Mouse (Mus musculus): ENCODE measurements around the gene Olfr749. TPM values are rescaled to one million over a fixed set of nuclear protein-coding genes. Genes with fewer than 3 reads are reported as not detected.
"Not testable (repeated sequence)": the region's sequence is repeated elsewhere in the genome, so short reads cannot be mapped to it uniquely, and the experiment has no call there.

The Olfr749 gene
- polyA plus RNA-seq, 1 experiment from 2014 or later, result not detected

DNA sequence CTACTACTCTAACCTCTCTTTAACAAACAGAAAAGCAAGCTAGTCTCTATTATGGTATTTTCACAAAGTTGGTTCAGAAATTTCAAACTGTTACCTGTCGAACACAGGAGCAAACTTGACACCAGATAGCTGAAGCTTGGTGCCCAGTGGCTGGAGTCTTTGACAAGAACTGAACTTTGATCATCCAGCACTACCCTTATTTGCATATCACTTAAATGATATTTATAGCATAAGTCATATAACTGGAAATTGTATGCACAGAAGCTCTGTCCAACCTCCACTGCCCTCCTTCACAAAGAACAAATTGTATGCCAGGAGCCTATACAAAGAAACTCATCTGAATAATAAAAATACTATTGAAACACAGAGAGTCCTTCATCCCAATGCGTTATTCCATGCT, 3.3 kb downstream of the Olfr749 start:
- Histone ChIP-seq H3K4me3 (ENCODE audit: low read depth, low read length) (no peak overlapping the region), H3K4me2 (no peak overlapping the region), H3K27ac (ENCODE audit: low read depth, low read length) (no peak overlapping the region), H3K9me3 (ENCODE audit: control insufficient read depth, low read length) (no peaks in the 10 kb centered on the region), H3K27me3 (replicated peaks; ENCODE audit: control insufficient read depth, insufficient read depth, low read length) (no peaks in the 10 kb centered on the region), H3K4me1 (replicated peaks; ENCODE audit: control insufficient read depth, insufficient read depth, low read length) (no peaks in the 10 kb centered on the region), H3K9ac (ENCODE audit: low read depth, low read length) (no peak overlapping the region), H3K36me3 (ENCODE audit: control insufficient read depth, insufficient read depth, low read length) (no peaks in the 10 kb centered on the region)
- DNase-seq (ENCODE audit: low spot score) (no peak), ATAC-seq (replicated peaks; ENCODE audit: low FRiP score) (no peak)
- WGBS, result 70% methylated on average over 2 of the region's 2 CpGs

GRCm38 (mm10) chr14:50740334-50740733, 4.6 kb downstream of the Olfr749 start:
- no peaks in the 10 kb centered on the region for H3K27me3 ChIP-seq (replicated peaks; ENCODE audit: control insufficient read depth, insufficient read depth, low read length)
- H3K9ac ChIP-seq (ENCODE audit: low read depth, low read length), result no peak overlapping the region
- DNase-seq (ENCODE audit: low spot score) (no peak), ATAC-seq (replicated peaks; ENCODE audit: low FRiP score) (no peak)
- 49% methylated on average over 2 of the region's 2 CpGs for WGBS
- no peaks in the 10 kb centered on the region for H3K9me3 ChIP-seq (ENCODE audit: control insufficient read depth, low read length)
- H3K36me3 ChIP-seq (ENCODE audit: control insufficient read depth, insufficient read depth, low read length), result no peaks in the 10 kb centered on the region
- no peak overlapping the region for H3K4me2 ChIP-seq
- H3K4me1 ChIP-seq (replicated peaks; ENCODE audit: control insufficient read depth, insufficient read depth, low read length), result no peaks in the 10 kb centered on the region
- no peak overlapping the region for H3K4me3 ChIP-seq (ENCODE audit: low read depth, low read length)
- H3K27ac ChIP-seq (ENCODE audit: low read depth, low read length), result no peak overlapping the region

DNA sequence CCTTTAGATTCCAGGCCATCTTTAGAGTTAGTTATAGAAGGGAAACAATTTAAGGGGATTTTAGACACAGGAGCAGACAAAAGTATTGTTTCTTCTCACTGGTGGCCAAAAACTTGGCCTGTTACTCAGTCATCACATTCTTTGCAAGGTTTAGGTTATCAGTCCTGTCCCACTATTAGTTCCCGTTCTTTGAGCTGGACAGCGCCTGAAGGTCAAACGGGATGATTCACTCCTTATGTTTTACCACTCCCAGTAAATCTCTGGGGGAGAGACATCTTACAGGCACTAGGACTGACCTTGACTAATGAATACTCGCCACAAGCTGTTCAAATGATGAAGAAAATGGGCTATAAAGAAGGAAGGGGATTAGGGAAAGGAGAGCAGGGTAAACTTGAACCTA, 22.5 kb downstream of the Olfr749 start:
- not testable (repeated sequence) for H3K9me3 ChIP-seq (ENCODE audit: control insufficient read depth, low read length); H3K4me1 ChIP-seq (replicated peaks; ENCODE audit: control insufficient read depth, insufficient read depth, low read length); H3K36me3 ChIP-seq (ENCODE audit: control insufficient read depth, insufficient read depth, low read length); H3K27ac ChIP-seq (ENCODE audit: low read depth, low read length); H3K4me3 ChIP-seq (ENCODE audit: low read depth, low read length); DNase-seq (ENCODE audit: low spot score); H3K9ac ChIP-seq (ENCODE audit: low read depth, low read length); ATAC-seq (replicated peaks; ENCODE audit: low FRiP score); H3K4me2 ChIP-seq; H3K27me3 ChIP-seq (replicated peaks; ENCODE audit: control insufficient read depth, insufficient read depth, low read length)
- WGBS, result 56% methylated on average over 3 of the region's 4 CpGs

- H3K9me3 ChIP-seq (ENCODE audit: control insufficient read depth, low read length); H3K4me2 ChIP-seq; H3K4me3 ChIP-seq (ENCODE audit: low read depth, low read length); H3K27ac ChIP-seq (ENCODE audit: low read depth, low read length); H3K36me3 ChIP-seq (ENCODE audit: control insufficient read depth, insufficient read depth, low read length); H3K9ac ChIP-seq (ENCODE audit: low read depth, low read length); H3K4me1 ChIP-seq (replicated peaks; ENCODE audit: control insufficient read depth, insufficient read depth, low read length); H3K27me3 ChIP-seq (replicated peaks; ENCODE audit: control insufficient read depth, insufficient read depth, low read length); ATAC-seq (replicated peaks; ENCODE audit: low FRiP score); DNase-seq (ENCODE audit: low spot score): not testable (repeated sequence)
- 86% methylated on average over 15 of the region's 15 CpGs for WGBS
Observed at GRCm38 (mm10) chr14:50719875-50720274, 25.0 kb downstream of the Olfr749 start.

GRCm38 (mm10) chr14:50707073-50707472, 37.8 kb downstream of the Olfr749 start, which contains the start of gene Olfr748:
Olfr748 (plus strand) TSS chr14:50707373.
- H3K4me1 ChIP-seq (replicated peaks; ENCODE audit: control insufficient read depth, insufficient read depth, low read length), result no peaks in the 10 kb centered on the region
- H3K27ac ChIP-seq (ENCODE audit: low read depth, low read length), result no peak within 1 kb of the TSS
- H3K9me3 ChIP-seq (ENCODE audit: control insufficient read depth, low read length), result no peaks in the 10 kb centered on the region
- ATAC-seq (replicated peaks; ENCODE audit: low FRiP score) (no peak), DNase-seq (ENCODE audit: low spot score) (no peak)
- H3K36me3 ChIP-seq (ENCODE audit: control insufficient read depth, insufficient read depth, low read length), result no peaks in the 10 kb centered on the region
- H3K9ac ChIP-seq (ENCODE audit: low read depth, low read length), result no peak within 1 kb of the TSS
- no peak within 1 kb of the TSS for H3K4me2 ChIP-seq
- WGBS, result 59% methylated on average over 1 of the region's 1 CpGs
- H3K27me3 ChIP-seq (replicated peaks; ENCODE audit: control insufficient read depth, insufficient read depth, low read length), result no peaks in the 10 kb centered on the region
- H3K4me3 ChIP-seq (ENCODE audit: low read depth, low read length), result no peak within 1 kb of the TSS

GRCm38 (mm10) chr14:50693106-50693505, 51.8 kb downstream of the Olfr749 start, which contains the start of gene Olfr747:
Olfr747 (minus strand) TSS chr14:50693206.
- Histone ChIP-seq H3K4me3 (ENCODE audit: low read depth, low read length) (no peak within 1 kb of the TSS), H3K27ac (ENCODE audit: low read depth, low read length) (no peak within 1 kb of the TSS), H3K36me3 (ENCODE audit: control insufficient read depth, insufficient read depth, low read length) (no peaks in the 10 kb centered on the region), H3K9ac (ENCODE audit: low read depth, low read length) (no peak within 1 kb of the TSS), H3K9me3 (ENCODE audit: control insufficient read depth, low read length) (no peaks in the 10 kb centered on the region), H3K27me3 (replicated peaks; ENCODE audit: control insufficient read depth, insufficient read depth, low read length) (no peaks in the 10 kb centered on the region), H3K4me1 (replicated peaks; ENCODE audit: control insufficient read depth, insufficient read depth, low read length) (no peaks in the 10 kb centered on the region), H3K4me2 (no peak within 1 kb of the TSS)
- 86% methylated on average over 3 of the region's 3 CpGs for WGBS
- ATAC-seq (replicated peaks; ENCODE audit: low FRiP score) (no peak), DNase-seq (ENCODE audit: low spot score) (no peak)

Other genes starting within 250 kb of the Olfr749 start
- not detected in 2 replicates for gene Olfr742, start 241.5 kb downstream of the Olfr749 start, polyA plus RNA-seq (2014; fragmentation: Nextera tagmentation; extraction: Ambion mirVana)
- not detected in 2 replicates for gene Olfr743, start 223.3 kb downstream of the Olfr749 start, polyA plus RNA-seq (2014; fragmentation: Nextera tagmentation; extraction: Ambion mirVana)
- not detected in 2 replicates for gene Olfr744, start 130.2 kb downstream of the Olfr749 start, polyA plus RNA-seq (2014; fragmentation: Nextera tagmentation; extraction: Ambion mirVana)
- gene Olfr745, start 105.7 kb downstream of the Olfr749 start, polyA plus RNA-seq (2014; fragmentation: Nextera tagmentation; extraction: Ambion mirVana), result not detected in 2 replicates
- not detected in 2 replicates for gene Olfr746, start 98.0 kb downstream of the Olfr749 start, polyA plus RNA-seq (2014; fragmentation: Nextera tagmentation; extraction: Ambion mirVana)
- not detected in 2 replicates for gene Olfr747, start 51.9 kb downstream of the Olfr749 start, polyA plus RNA-seq (2014; fragmentation: Nextera tagmentation; extraction: Ambion mirVana)
- not detected in 2 replicates for gene Olfr748, start 37.7 kb downstream of the Olfr749 start, polyA plus RNA-seq (2014; fragmentation: Nextera tagmentation; extraction: Ambion mirVana)
- 43.5 and 44.6 TPM in 2 replicates for gene Ttc5, start 40.4 kb upstream of the Olfr749 start, polyA plus RNA-seq (2014; fragmentation: Nextera tagmentation; extraction: Ambion mirVana)
- gene Ccnb1ip1, start 62.6 kb upstream of the Olfr749 start, polyA plus RNA-seq (2014; fragmentation: Nextera tagmentation; extraction: Ambion mirVana), result not detected in 2 replicates
- gene Parp2, start 62.7 kb upstream of the Olfr749 start, polyA plus RNA-seq (2014; fragmentation: Nextera tagmentation; extraction: Ambion mirVana), result 76.7 and 77.5 TPM in 2 replicates
- gene Tep1, start 125.5 kb upstream of the Olfr749 start, polyA plus RNA-seq (2014; fragmentation: Nextera tagmentation; extraction: Ambion mirVana), result 4.6 and 5.5 TPM in 2 replicates
- gene Klhl33, start 152.4 kb upstream of the Olfr749 start, polyA plus RNA-seq (2014; fragmentation: Nextera tagmentation; extraction: Ambion mirVana), result 0.34 and 0.47 TPM in 2 replicates
- 116 and 119 TPM in 2 replicates for gene Osgep, start 179.8 kb upstream of the Olfr749 start, polyA plus RNA-seq (2014; fragmentation: Nextera tagmentation; extraction: Ambion mirVana)
- 251 and 267 TPM in 2 replicates for gene Apex1, start 179.9 kb upstream of the Olfr749 start, polyA plus RNA-seq (2014; fragmentation: Nextera tagmentation; extraction: Ambion mirVana)
- 36.9 and 42.2 TPM in 2 replicates for gene Pip4p1, start 185.8 kb upstream of the Olfr749 start, polyA plus RNA-seq (2014; fragmentation: Nextera tagmentation; extraction: Ambion mirVana)
- gene Pnp, start 186.0 kb upstream of the Olfr749 start, polyA plus RNA-seq (2014; fragmentation: Nextera tagmentation; extraction: Ambion mirVana), result 86.7 and 87.7 TPM in 2 replicates
- not detected in 2 replicates for gene Gm49342, start 199.4 kb upstream of the Olfr749 start, polyA plus RNA-seq (2014; fragmentation: Nextera tagmentation; extraction: Ambion mirVana)
- gene Pnp2, start 210.9 kb upstream of the Olfr749 start, polyA plus RNA-seq (2014; fragmentation: Nextera tagmentation; extraction: Ambion mirVana), result 2.8 and 2.9 TPM in 2 replicates

Data from liver, embryonic 11.5 days (tissue).